Mouse (Mus musculus) kidney, adult 2 months (tissue): ENCODE results near the gene Cd48.

ENCODE experiments used
- CTCF ChIP-seq: fragments of 200-500 bp; conservative IDR thresholded peaks from 2 replicates; pipeline ENCODE4 v1.5.1; 2011; ENCODE audit warnings: low read depth, mild to moderate bottlenecking, control low read depth, low read length, moderate library complexity, mixed read lengths; ENCODE audit not compliant: insufficient read depth, insufficient read length
- POLR2A ChIP-seq: fragments of 200-500 bp; IDR thresholded peaks from one replicate; pipeline ENCODE4 v1.6.1; 2011; ENCODE audit warnings: low read depth, low read length, control low read depth

DNA sequence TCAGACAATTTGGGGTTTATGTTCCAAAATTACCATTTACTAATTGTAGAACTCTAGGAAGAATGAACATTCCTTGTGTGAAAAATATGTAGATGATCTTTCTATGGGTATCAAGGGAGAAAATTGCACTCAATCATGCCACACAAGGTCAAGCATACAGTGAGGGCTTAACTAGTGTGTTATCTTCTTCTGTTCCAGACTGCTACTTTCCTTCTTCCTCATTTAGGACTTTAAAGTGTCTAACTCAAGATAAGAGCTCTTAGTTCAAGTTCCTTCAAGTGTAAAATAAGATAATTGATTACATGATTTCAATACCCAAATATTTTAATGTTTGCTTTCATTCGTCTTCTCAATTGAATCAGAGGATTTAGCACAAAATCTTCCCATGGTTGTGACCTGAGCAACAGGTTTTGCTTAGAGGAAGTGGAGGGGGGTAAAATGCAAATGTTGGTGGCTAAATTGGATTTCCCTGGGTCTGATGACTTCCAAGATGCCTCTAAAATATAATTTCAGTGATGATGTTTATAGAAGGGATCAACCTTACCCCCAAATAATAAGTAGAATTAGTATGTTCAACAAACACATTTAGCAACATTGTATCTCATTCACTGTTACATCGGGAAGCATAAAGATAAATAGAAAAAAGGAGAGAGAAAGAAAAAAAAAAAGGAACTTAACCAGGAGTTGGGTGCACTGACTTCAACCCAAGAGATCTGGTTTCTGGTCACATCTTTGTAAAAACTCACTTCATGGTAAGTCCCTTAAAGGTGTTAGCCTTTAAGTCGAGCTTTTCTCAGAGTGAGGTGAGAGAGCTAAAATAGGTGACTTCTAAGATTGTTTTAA lies 66.5 kb downstream of the Cd48 start:
- no peak for TF ChIP-seq POLR2A
- TF ChIP-seq CTCF = no peak
